Mouse (Mus musculus) heart, embryonic 15.5 days (tissue): Measurements from ENCODE around the gene Kif26b. TPM values are rescaled to one million over a fixed set of nuclear protein-coding genes. Genes with fewer than 3 reads are reported as not detected.

Experiments
- ATAC-seq: fragments of 200-750 bp; cut with Nextera tagmentation; replicated peaks from 2 replicates; pipeline ENCODE4 v1.8.0; 2017; ENCODE audit warnings: low read depth, moderate TSS enrichment; ENCODE audit not compliant: insufficient number of reproducible peaks, insufficient read depth, low FRiP score
- H3K27ac ChIP-seq: fragments of 300-500 bp; sonication (generic); 2 replicates; pipeline ENCODE4 v1.5.1; 2015; ENCODE audit warnings: mild to moderate bottlenecking, inconsistent platforms
- H3K27me3 ChIP-seq: fragments of 300-500 bp; sonication (generic); 2 replicates; pipeline ENCODE4 v1.6.1; 2015; ENCODE audit warnings: inconsistent platforms
- H3K36me3 ChIP-seq: fragments of 300-500 bp; sonication (generic); 2 replicates; pipeline ENCODE4 v1.6.1; 2015; ENCODE audit warnings: mild to moderate bottlenecking, inconsistent platforms
- H3K4me1 ChIP-seq: fragments of 300-500 bp; sonication (generic); replicated peaks from 2 replicates; pipeline ENCODE4 v1.6.1; 2015; ENCODE audit warnings: inconsistent platforms
- H3K4me2 ChIP-seq: fragments of 300-500 bp; sonication (generic); 2 replicates; pipeline ENCODE4 v1.6.1; 2015; ENCODE audit warnings: inconsistent platforms, mild to moderate bottlenecking, moderate library complexity
- H3K4me3 ChIP-seq: fragments of 300-500 bp; sonication (generic); 2 replicates; pipeline ENCODE4 v1.5.1; 2015; ENCODE audit warnings: mild to moderate bottlenecking, inconsistent platforms
- H3K9ac ChIP-seq: fragments of 300-500 bp; sonication (generic); 2 replicates; pipeline ENCODE4 v1.6.1; 2015; ENCODE audit warnings: mild to moderate bottlenecking, inconsistent platforms
- H3K9me3 ChIP-seq: fragments of 300-500 bp; sonication (generic); replicated peaks from 2 replicates; pipeline ENCODE4 v1.6.1; 2016; ENCODE audit warnings: inconsistent platforms
- WGBS: fragments of 180-500 bp; shearing (Covaris S2); methylation state at CpG from one replicate; pipeline ENCODE4 v1.1.7; 2015; ENCODE audit warnings: mixed read lengths; 5-methylcytosine and 5-hydroxymethylcytosine counted together
- polyA plus RNA-seq: library from polyadenylated mRNA; unstranded; fragments of >200 nt; fragmentation: Nextera tagmentation; extraction: Ambion mirVana; gene quantifications from 2 replicates; pipeline ENCODE4 v1.2.1, GENCODE M21; 2015

The Kif26b gene
- polyA plus RNA-seq, 1 experiment from 2014 or later: 7.3 TPM

GRCm38 (mm10) chr1:178829456-178829855 lies 300.5 kb downstream of the Kif26b start:
- no peak overlapping the region for H3K4me2 ChIP-seq
- no peaks in the 10 kb centered on the region for H3K9me3 ChIP-seq
- WGBS: 66% methylated on average over 4 of the region's 4 CpGs
- H3K9ac ChIP-seq: no peak overlapping the region
- 0 out of 2 replicates have a peak, but pooled peaks cover 5% of the 10 kb centered on the region for H3K4me1 ChIP-seq
- H3K36me3 ChIP-seq: no peaks in the 10 kb centered on the region
- no peak overlapping the region for H3K27ac ChIP-seq
- H3K4me3 ChIP-seq: no peak overlapping the region
- no peaks in the 10 kb centered on the region for H3K27me3 ChIP-seq
- no peak for ATAC-seq

GRCm38 (mm10) chr1:178832571-178832970 lies 303.6 kb downstream of the Kif26b start:
- 0 out of 2 replicates have a peak, but pooled peaks cover 5% of the 10 kb centered on the region for H3K4me1 ChIP-seq
- WGBS: 67% methylated on average over 6 of the region's 6 CpGs
- H3K9ac ChIP-seq: no peak overlapping the region
- H3K4me2 ChIP-seq: no peak overlapping the region
- ATAC-seq: no peak
- no peaks in the 10 kb centered on the region for H3K9me3 ChIP-seq
- H3K36me3 ChIP-seq: no peaks in the 10 kb centered on the region
- no peaks in the 10 kb centered on the region for H3K27me3 ChIP-seq
- no peak overlapping the region for H3K27ac ChIP-seq
- H3K4me3 ChIP-seq: no peak overlapping the region

GRCm38 (mm10) chr1:178835805-178836204 lies 306.9 kb downstream of the Kif26b start:
- Histone ChIP-seq H3K9me3 (no peaks in the 10 kb centered on the region), H3K27me3 (no peaks in the 10 kb centered on the region), H3K9ac (no peak overlapping the region), H3K4me3 (no peak overlapping the region), H3K36me3 (no peaks in the 10 kb centered on the region), H3K4me2 (no peak overlapping the region), H3K4me1 (peaks cover 30% of the 10 kb centered on the region), H3K27ac (no peak overlapping the region)
- ATAC-seq: no peak
- WGBS: 72% methylated on average over 9 of the region's 9 CpGs

GRCm38 (mm10) chr1:178836998-178837397 lies 308.1 kb downstream of the Kif26b start:
- ATAC-seq: no peak
- no peak overlapping the region for H3K4me2 ChIP-seq
- no peaks in the 10 kb centered on the region for H3K27me3 ChIP-seq
- H3K4me3 ChIP-seq: no peak overlapping the region
- no peaks in the 10 kb centered on the region for H3K36me3 ChIP-seq
- no peak overlapping the region for H3K9ac ChIP-seq
- H3K9me3 ChIP-seq: no peaks in the 10 kb centered on the region
- peaks cover 33% of the 10 kb centered on the region for H3K4me1 ChIP-seq
- no peak overlapping the region for H3K27ac ChIP-seq
- WGBS: 85% methylated on average over 1 of the region's 1 CpGs

GRCm38 (mm10) chr1:178838696-178839320 lies 309.9 kb downstream of the Kif26b start:
- no peaks in the 10 kb centered on the region for H3K36me3 ChIP-seq
- H3K27ac ChIP-seq: peak overlapping the region; percentile 52
- WGBS: 34% methylated on average over 10 of the region's 10 CpGs
- H3K4me2 ChIP-seq: no peak overlapping the region
- no peaks in the 10 kb centered on the region for H3K9me3 ChIP-seq
- no peak overlapping the region for H3K9ac ChIP-seq
- no peak overlapping the region for H3K4me3 ChIP-seq
- 0 out of 2 replicates have a peak, but pooled peaks have one; percentile 13 for ATAC-seq
- no peaks in the 10 kb centered on the region for H3K27me3 ChIP-seq
- peaks cover 33% of the 10 kb centered on the region for H3K4me1 ChIP-seq

- 0 out of 2 replicates have a peak, but pooled peaks have one; percentile 16 for ATAC-seq
- Histone ChIP-seq H3K9ac (no peak overlapping the region), H3K4me2 (no peak overlapping the region), H3K4me3 (no peak overlapping the region), H3K9me3 (no peaks in the 10 kb centered on the region), H3K27me3 (no peaks in the 10 kb centered on the region), H3K36me3 (no peaks in the 10 kb centered on the region), H3K4me1 (peaks cover 33% of the 10 kb centered on the region), H3K27ac (peak overlapping the region; percentile 3; the same call in 1 of the 2 replicates)
- 27% methylated on average over 7 of the region's 7 CpGs for WGBS
Measured at GRCm38 (mm10) chr1:178840311-178840710, 311.4 kb downstream of the Kif26b start.

GRCm38 (mm10) chr1:178844839-178845238 lies 315.9 kb downstream of the Kif26b start:
- H3K9me3 ChIP-seq: no peaks in the 10 kb centered on the region
- peaks cover 19% of the 10 kb centered on the region for H3K4me1 ChIP-seq
- no peak overlapping the region for H3K4me3 ChIP-seq
- 77% methylated on average over 6 of the region's 6 CpGs for WGBS
- no peaks in the 10 kb centered on the region for H3K27me3 ChIP-seq
- H3K27ac ChIP-seq: no peak overlapping the region
- no peak overlapping the region for H3K9ac ChIP-seq
- ATAC-seq: no peak
- H3K36me3 ChIP-seq: no peaks in the 10 kb centered on the region
- no peak overlapping the region for H3K4me2 ChIP-seq

GRCm38 (mm10) chr1:178847569-178847968 lies 318.6 kb downstream of the Kif26b start:
- H3K4me1 ChIP-seq: peaks cover 7% of the 10 kb centered on the region
- H3K4me3 ChIP-seq: no peak overlapping the region
- ATAC-seq: no peak
- WGBS: 89% methylated on average over 5 of the region's 5 CpGs
- H3K9ac ChIP-seq: no peak overlapping the region
- no peaks in the 10 kb centered on the region for H3K36me3 ChIP-seq
- H3K27ac ChIP-seq: no peak overlapping the region
- no peaks in the 10 kb centered on the region for H3K27me3 ChIP-seq
- H3K9me3 ChIP-seq: no peaks in the 10 kb centered on the region
- H3K4me2 ChIP-seq: no peak overlapping the region

GRCm38 (mm10) chr1:178848380-178849106 lies 319.6 kb downstream of the Kif26b start:
- Histone ChIP-seq H3K9ac (no peak overlapping the region), H3K4me2 (no peak overlapping the region), H3K4me3 (no peak overlapping the region), H3K27ac (no peak overlapping the region), H3K4me1 (peaks cover 7% of the 10 kb centered on the region), H3K9me3 (no peaks in the 10 kb centered on the region), H3K36me3 (no peaks in the 10 kb centered on the region), H3K27me3 (no peaks in the 10 kb centered on the region)
- no peak; the same call in 1 of the 2 replicates for ATAC-seq
- WGBS: 55% methylated on average over 5 of the region's 5 CpGs

GRCm38 (mm10) chr1:178850569-178850968 lies 321.6 kb downstream of the Kif26b start:
- Histone ChIP-seq H3K9ac (no peak overlapping the region), H3K27me3 (no peaks in the 10 kb centered on the region), H3K4me2 (no peak overlapping the region), H3K27ac (no peak overlapping the region), H3K36me3 (no peaks in the 10 kb centered on the region), H3K9me3 (no peaks in the 10 kb centered on the region), H3K4me3 (no peak overlapping the region), H3K4me1 (peaks cover 7% of the 10 kb centered on the region)
- no peak for ATAC-seq
- 80% methylated on average over 1 of the region's 1 CpGs for WGBS

GRCm38 (mm10) chr1:178854936-178855335 lies 326.0 kb downstream of the Kif26b start:
- WGBS: 79% methylated on average over 4 of the region's 4 CpGs

More at GRCm38 (mm10) chr1:178854936-178855335, 326.0 kb downstream of the Kif26b start:
- Histone ChIP-seq H3K27ac (no peak overlapping the region), H3K9me3 (no peaks in the 10 kb centered on the region), H3K4me2 (no peak overlapping the region), H3K4me1 (no peaks in the 10 kb centered on the region), H3K9ac (no peak overlapping the region), H3K4me3 (no peak overlapping the region), H3K36me3 (no peaks in the 10 kb centered on the region), H3K27me3 (no peaks in the 10 kb centered on the region)
- no peak for ATAC-seq
